Mouse (Mus musculus): Measurements from ENCODE around the gene Ndufb6. TPM values are rescaled to one million over a fixed set of nuclear protein-coding genes. Genes with fewer than 3 reads are reported as not detected.

Ndufb6 gene
- polyA plus RNA-seq, 1 experiment from 2014 or later, result 294 TPM

- Histone ChIP-seq H3K9me3 (no peaks in the 10 kb centered on the region), H3K4me2 (no peak overlapping the region), H3K4me3 (replicated peaks) (no peak overlapping the region), H3K36me3 (peaks cover 13% of the 10 kb centered on the region), H3K27me3 (no peaks in the 10 kb centered on the region), H3K4me1 (replicated peaks) (peaks cover 5% of the 10 kb centered on the region; the same call in 1 of the 2 replicates), H3K9ac (replicated peaks) (no peak overlapping the region), H3K27ac (no peak overlapping the region)
- 87% methylated on average over 2 of the region's 2 CpGs for WGBS
- no peak for ATAC-seq (ENCODE audit: insufficient number of reproducible peaks, insufficient read depth, low FRiP score, low TSS enrichment, low read depth)
Measured at GRCm38 (mm10) chr4:40253766-40254165, 25.5 kb downstream of the Ndufb6 start.

GRCm38 (mm10) chr4:40250984-40251383 lies 28.2 kb downstream of the Ndufb6 start:
- 88% methylated on average over 5 of the region's 5 CpGs for WGBS
- Histone ChIP-seq H3K4me3 (replicated peaks) (no peak overlapping the region), H3K27ac (no peak overlapping the region), H3K27me3 (no peaks in the 10 kb centered on the region), H3K36me3 (no peaks in the 10 kb centered on the region), H3K9me3 (no peaks in the 10 kb centered on the region), H3K9ac (replicated peaks) (no peak overlapping the region), H3K4me2 (no peak overlapping the region), H3K4me1 (replicated peaks) (peaks cover 5% of the 10 kb centered on the region; the same call in 1 of the 2 replicates)
- no peak for ATAC-seq (ENCODE audit: insufficient number of reproducible peaks, insufficient read depth, low FRiP score, low TSS enrichment, low read depth)

DNA sequence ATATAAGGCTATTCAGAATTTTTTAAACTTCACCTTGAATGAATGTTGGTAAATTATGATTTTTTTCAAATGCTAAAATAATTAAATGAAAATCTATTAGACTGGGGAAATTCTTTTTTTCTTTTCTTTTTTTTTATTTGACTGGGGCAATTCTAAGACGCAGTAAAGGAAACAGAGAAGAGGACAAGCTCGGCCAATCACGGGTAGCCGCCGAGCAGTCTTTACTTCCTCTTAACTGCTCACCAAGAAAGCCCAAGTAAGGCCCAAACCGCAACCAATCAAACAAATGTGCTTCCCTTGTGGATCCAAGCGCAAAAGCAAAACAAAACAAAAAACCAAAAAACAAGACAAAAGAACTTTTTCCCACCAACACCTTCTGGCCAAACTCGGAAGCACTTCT lies 35.2 kb downstream of the Ndufb6 start:
- no peak overlapping the region for H3K27ac ChIP-seq
- no peak overlapping the region for H3K9ac ChIP-seq (replicated peaks)
- H3K9me3 ChIP-seq, result no peaks in the 10 kb centered on the region
- ATAC-seq (ENCODE audit: insufficient number of reproducible peaks, insufficient read depth, low FRiP score, low TSS enrichment, low read depth), result no peak
- H3K4me3 ChIP-seq (replicated peaks), result no peak overlapping the region
- H3K27me3 ChIP-seq, result no peaks in the 10 kb centered on the region
- H3K4me1 ChIP-seq (replicated peaks), result 0 out of 2 replicates have a peak, but pooled peaks cover 5% of the 10 kb centered on the region
- H3K36me3 ChIP-seq, result no peaks in the 10 kb centered on the region
- H3K4me2 ChIP-seq, result no peak overlapping the region
- whole genome bisulfite sequencing, result 86% methylated on average over 8 of the region's 8 CpGs

DNA sequence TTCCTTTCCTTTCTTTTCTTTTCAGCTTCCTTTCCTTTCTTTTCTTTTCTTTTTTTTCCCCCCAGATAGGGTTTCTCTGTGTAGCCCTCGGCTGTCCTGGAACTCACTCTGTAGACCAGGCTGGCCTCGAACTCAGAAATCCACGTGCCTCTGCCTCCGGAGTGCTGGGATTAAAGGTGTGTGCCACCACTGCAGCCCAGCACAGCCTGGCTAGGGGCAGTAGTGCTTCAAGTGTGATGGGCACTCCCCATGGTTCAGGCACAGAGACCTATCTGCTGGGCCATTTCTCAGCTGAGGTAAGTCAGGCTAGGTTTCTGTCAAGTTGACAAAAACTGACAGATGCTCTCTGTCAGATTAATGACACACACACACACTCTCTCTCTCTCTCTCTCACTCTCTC lies 36.2 kb downstream of the Ndufb6 start:
- Histone ChIP-seq H3K4me1 (replicated peaks) (peaks cover 11% of the 10 kb centered on the region; the same call in 1 of the 2 replicates), H3K9me3 (no peaks in the 10 kb centered on the region), H3K27ac (no peak overlapping the region), H3K9ac (replicated peaks) (no peak overlapping the region), H3K4me3 (replicated peaks) (no peak overlapping the region), H3K36me3 (no peaks in the 10 kb centered on the region), H3K27me3 (no peaks in the 10 kb centered on the region), H3K4me2 (no peak overlapping the region)
- ATAC-seq (ENCODE audit: insufficient number of reproducible peaks, insufficient read depth, low FRiP score, low TSS enrichment, low read depth), result no peak
- 78% methylated on average over 4 of the region's 4 CpGs for WGBS

- Histone ChIP-seq H3K27me3 (no peaks in the 10 kb centered on the region), H3K9me3 (no peaks in the 10 kb centered on the region), H3K4me1 (replicated peaks) (peaks cover 11% of the 10 kb centered on the region; the same call in 1 of the 2 replicates), H3K27ac (no peak overlapping the region), H3K36me3 (no peaks in the 10 kb centered on the region), H3K4me2 (no peak overlapping the region), H3K4me3 (replicated peaks) (no peak overlapping the region), H3K9ac (replicated peaks) (no peak overlapping the region)
- 54% methylated on average over 6 of the region's 6 CpGs for WGBS
- ATAC-seq (ENCODE audit: insufficient number of reproducible peaks, insufficient read depth, low FRiP score, low TSS enrichment, low read depth), result no peak
Measured at GRCm38 (mm10) chr4:40241928-40242327, 37.3 kb downstream of the Ndufb6 start.

- no peaks in the 10 kb centered on the region for H3K36me3 ChIP-seq
- H3K4me3 ChIP-seq (replicated peaks), result peak overlapping the region; percentile 56
- no peak overlapping the region for H3K27ac ChIP-seq
- peak; percentile 35; the same call in 1 of the 2 replicates for ATAC-seq (ENCODE audit: insufficient number of reproducible peaks, insufficient read depth, low FRiP score, low TSS enrichment, low read depth)
- H3K9ac ChIP-seq (replicated peaks), result no peak overlapping the region
- H3K9me3 ChIP-seq, result no peaks in the 10 kb centered on the region
- 38% methylated on average over 5 of the region's 5 CpGs for WGBS
- H3K4me1 ChIP-seq (replicated peaks), result peaks cover 11% of the 10 kb centered on the region; the same call in 1 of the 2 replicates
- H3K4me2 ChIP-seq, result peak overlapping the region; percentile 80
- H3K27me3 ChIP-seq, result no peaks in the 10 kb centered on the region
Measured at GRCm38 (mm10) chr4:40240272-40240744, 38.9 kb downstream of the Ndufb6 start.

GRCm38 (mm10) chr4:40239409-40240271 lies 39.6 kb downstream of the Ndufb6 start, which contains the start of gene Ddx58:
Ddx58 (minus strand) TSS chr4:40239828.
- Histone ChIP-seq H3K36me3 (no peaks in the 10 kb centered on the region), H3K4me2 (peak within 1 kb of the TSS; percentile 80), H3K27ac (peak within 1 kb of the TSS; percentile 12; the same call in 1 of the 2 replicates), H3K4me3 (replicated peaks) (peak within 1 kb of the TSS; percentile 56), H3K27me3 (no peaks in the 10 kb centered on the region), H3K9me3 (no peaks in the 10 kb centered on the region), H3K9ac (replicated peaks) (peak within 1 kb of the TSS; percentile 67), H3K4me1 (replicated peaks) (peaks cover 11% of the 10 kb centered on the region; the same call in 1 of the 2 replicates)
- peak; percentile 53; the same call in 1 of the 2 replicates for ATAC-seq (ENCODE audit: insufficient number of reproducible peaks, insufficient read depth, low FRiP score, low TSS enrichment, low read depth)
- 3% methylated on average over 35 of the region's 35 CpGs for WGBS

DNA sequence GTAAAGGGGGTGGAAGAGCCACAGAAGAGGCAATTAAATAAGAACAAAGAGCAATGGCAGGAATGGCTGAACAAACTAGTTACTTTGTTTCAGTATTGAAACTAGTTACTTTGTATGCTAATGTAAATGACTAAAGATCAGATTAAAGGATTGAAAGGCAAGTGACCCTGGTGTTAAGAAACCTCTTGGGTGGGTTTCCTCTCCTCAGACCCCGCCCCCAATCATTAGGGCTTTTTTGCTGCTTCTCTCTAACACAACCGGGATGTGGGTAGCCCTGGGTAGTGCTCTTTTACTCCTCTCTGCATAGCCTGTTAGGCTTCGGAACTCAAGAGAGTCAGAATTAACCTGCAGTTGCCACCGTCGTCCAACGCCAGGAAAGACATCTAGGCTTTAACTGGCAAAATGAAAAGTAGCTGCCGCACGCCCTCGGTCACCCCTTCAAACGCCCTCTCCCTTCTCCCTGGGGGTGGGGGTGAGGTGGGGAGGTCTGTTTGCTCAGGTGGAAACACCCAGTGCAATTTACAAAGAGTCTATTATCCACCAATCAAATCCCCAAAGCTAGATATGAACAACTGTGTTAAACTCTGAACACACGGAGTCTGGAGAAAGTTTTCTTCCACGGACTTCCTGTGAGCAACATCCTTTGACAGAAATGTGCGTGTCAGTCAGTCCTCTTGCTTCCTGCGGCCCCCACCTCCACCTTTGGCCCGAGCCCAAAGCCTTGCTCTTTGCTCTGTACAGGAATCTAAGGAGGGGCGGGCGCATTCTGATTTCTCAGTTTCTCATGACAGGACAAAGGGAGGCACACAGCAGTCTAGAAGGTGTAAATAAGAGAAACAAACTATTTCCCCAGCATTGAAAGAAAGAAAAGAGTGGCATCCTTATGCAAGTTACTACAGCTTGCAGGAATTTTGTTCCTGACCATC lies 40.5 kb downstream of the Ndufb6 start:
- ATAC-seq (ENCODE audit: insufficient number of reproducible peaks, insufficient read depth, low FRiP score, low TSS enrichment, low read depth), result peak; percentile 43; the same call in 1 of the 2 replicates
- WGBS, result 3% methylated on average over 17 of the region's 17 CpGs
- H3K27ac ChIP-seq, result peak overlapping the region; percentile 12; the same call in 1 of the 2 replicates

GRCm38 (mm10) chr4:40236829-40237228 lies 42.4 kb downstream of the Ndufb6 start:
- H3K27me3 ChIP-seq, result no peaks in the 10 kb centered on the region
- WGBS, result 86% methylated on average over 4 of the region's 4 CpGs
- peaks cover 11% of the 10 kb centered on the region; the same call in 1 of the 2 replicates for H3K4me1 ChIP-seq (replicated peaks)
- no peak overlapping the region for H3K9ac ChIP-seq (replicated peaks)
- peaks cover 5% of the 10 kb centered on the region; the same call in 1 of the 2 replicates for H3K36me3 ChIP-seq
- no peak overlapping the region for H3K4me2 ChIP-seq
- H3K27ac ChIP-seq, result no peak overlapping the region
- H3K9me3 ChIP-seq, result no peaks in the 10 kb centered on the region
- H3K4me3 ChIP-seq (replicated peaks), result no peak overlapping the region
- ATAC-seq (ENCODE audit: insufficient number of reproducible peaks, insufficient read depth, low FRiP score, low TSS enrichment, low read depth), result no peak

More for the DNA sequence above, 40.5 kb downstream of the Ndufb6 start:
- Histone ChIP-seq H3K27me3 (no peaks in the 10 kb centered on the region), H3K9me3 (no peaks in the 10 kb centered on the region), H3K9ac (replicated peaks) (peak overlapping the region; percentile 67), H3K4me3 (replicated peaks) (peak overlapping the region; percentile 56), H3K4me2 (peak overlapping the region; percentile 80), H3K36me3 (peaks cover 5% of the 10 kb centered on the region; the same call in 1 of the 2 replicates), H3K4me1 (replicated peaks) (peaks cover 11% of the 10 kb centered on the region; the same call in 1 of the 2 replicates)

DNA sequence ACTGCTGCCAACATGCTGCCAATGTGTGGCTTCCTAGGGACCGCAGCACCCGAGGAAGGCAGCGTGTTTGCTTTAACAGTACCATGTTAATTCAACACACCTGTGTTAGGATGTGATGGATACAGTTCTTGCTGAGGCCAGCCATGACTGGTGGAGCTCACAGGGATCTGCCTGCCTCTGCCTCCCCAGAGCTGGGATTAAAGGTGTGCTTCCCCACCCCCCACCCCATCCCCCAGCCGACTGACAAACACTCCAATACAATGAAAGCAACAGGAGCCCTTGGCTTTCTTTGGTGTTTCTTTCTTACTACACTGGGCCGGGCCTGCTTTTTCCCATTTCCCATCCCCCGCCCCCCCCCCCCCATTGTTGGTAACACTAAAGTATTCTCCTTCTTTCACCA lies 45.0 kb downstream of the Ndufb6 start:
- ATAC-seq (ENCODE audit: insufficient number of reproducible peaks, insufficient read depth, low FRiP score, low TSS enrichment, low read depth), result no peak
- 77% methylated on average over 5 of the region's 6 CpGs for WGBS
- Histone ChIP-seq H3K4me2 (no peak overlapping the region), H3K4me3 (replicated peaks) (no peak overlapping the region), H3K27me3 (no peaks in the 10 kb centered on the region), H3K9ac (replicated peaks) (no peak overlapping the region), H3K9me3 (no peaks in the 10 kb centered on the region), H3K36me3 (peaks cover 5% of the 10 kb centered on the region; the same call in 1 of the 2 replicates), H3K27ac (no peak overlapping the region), H3K4me1 (replicated peaks) (peaks cover 8% of the 10 kb centered on the region; the same call in 1 of the 2 replicates)

All from limb, embryonic 12.5 days (tissue).